Mouse (Mus musculus) gonadal fat pad, adult 2 months (tissue): Measurements from ENCODE around the gene Nav3. TPM values are rescaled to one million over a fixed set of nuclear protein-coding genes. Genes with fewer than 3 reads are reported as not detected.

Experiments
- DNase-seq: peaks from one replicate; pipeline ENCODE4 v3.0.0-alpha.2; 2012; ENCODE audit warnings: low read depth
- polyA plus RNA-seq: library from polyadenylated mRNA; depleted of rRNA; stranded (reverse); fragments of >200 nt; gene quantifications from 2 replicates; pipeline ENCODE4 v1.2.3, GENCODE M21; 2012

The Nav3 gene
- polyA plus RNA-seq, 1 experiment = 7.5 TPM

- no peak for DNase-seq
Measured at GRCm38 (mm10) chr10:109920607-109921187, 535.3 kb downstream of the Nav3 start.

GRCm38 (mm10) chr10:109919515-109919914 is 536.5 kb downstream of the Nav3 start:
- no peak for DNase-seq

DNA sequence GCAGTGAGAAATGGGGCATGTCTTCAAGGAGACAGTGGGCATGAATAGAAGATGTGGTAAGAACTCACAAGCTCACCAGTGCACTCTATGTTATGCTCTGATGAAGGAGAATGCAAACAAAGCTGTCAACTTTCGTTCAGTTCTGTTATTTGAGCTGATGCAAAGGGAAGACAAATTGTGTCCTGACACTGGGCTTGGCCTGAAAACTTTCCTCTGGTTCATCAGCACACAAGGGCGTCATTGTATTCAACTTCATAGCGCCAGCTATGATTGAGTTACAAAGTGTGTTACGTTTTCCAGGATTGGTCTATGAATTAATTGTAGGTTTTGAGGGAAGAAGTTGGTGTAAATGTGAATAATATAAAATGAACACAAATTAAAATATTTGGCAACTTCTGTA is 548.8 kb downstream of the Nav3 start:
- DNase-seq = no peak

DNA sequence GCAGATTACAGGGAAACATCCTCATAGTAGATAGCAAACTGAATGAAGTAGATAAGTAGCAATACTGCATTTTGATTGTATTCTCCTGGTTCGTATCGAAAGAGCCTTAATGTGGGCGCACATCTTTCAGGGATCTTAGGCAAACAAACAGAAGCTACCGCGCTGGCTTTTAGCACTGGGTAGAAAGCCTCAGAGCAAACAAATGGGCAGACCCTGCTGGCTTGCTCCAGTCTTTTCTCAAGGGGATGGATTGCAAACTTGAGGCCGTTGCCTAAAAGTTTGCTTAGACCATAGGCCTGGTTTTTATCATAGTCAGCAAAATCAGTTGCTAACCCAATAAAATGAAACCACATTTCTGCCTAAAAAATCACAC is 549.6 kb downstream of the Nav3 start:
- DNase-seq = no peak

DNA sequence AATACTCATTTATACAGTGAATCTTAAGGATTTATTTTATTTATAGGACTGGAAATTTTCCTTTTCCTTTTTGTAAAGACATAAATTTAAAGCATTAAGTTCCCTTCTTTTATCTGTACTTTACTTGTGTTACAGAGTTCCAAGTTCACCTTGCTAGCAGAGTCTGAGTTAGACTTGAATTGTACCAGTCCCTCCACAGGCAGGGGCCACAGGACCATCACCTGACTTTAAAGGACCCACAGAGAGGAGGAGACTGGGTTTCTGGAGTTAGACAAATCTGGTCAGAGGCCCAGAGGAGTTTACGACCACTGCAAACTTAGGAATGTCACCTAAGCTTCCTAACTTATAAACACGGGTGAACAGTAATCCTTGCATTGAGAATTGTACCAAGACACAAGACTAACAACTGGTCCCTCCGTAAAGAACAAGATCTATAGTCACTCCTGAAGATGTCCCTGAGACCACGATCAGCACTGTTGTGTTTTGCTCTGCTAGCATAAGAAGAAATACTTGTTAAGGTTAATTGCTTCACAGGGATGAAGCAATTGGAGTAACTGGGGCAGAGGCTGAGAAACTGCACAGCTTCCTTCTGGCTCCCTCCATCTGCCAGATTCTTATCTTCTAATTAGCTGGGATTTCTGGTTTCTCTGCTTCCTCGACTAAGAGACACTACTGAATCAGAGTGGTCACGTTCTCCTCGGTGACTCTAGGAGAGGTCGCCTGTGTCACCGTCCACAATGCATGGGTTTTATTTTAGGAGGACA is 550.2 kb downstream of the Nav3 start:
- peak; percentile 73 for DNase-seq

- DNase-seq = no peak
Measured at GRCm38 (mm10) chr10:109904841-109905240, 551.2 kb downstream of the Nav3 start.

DNA sequence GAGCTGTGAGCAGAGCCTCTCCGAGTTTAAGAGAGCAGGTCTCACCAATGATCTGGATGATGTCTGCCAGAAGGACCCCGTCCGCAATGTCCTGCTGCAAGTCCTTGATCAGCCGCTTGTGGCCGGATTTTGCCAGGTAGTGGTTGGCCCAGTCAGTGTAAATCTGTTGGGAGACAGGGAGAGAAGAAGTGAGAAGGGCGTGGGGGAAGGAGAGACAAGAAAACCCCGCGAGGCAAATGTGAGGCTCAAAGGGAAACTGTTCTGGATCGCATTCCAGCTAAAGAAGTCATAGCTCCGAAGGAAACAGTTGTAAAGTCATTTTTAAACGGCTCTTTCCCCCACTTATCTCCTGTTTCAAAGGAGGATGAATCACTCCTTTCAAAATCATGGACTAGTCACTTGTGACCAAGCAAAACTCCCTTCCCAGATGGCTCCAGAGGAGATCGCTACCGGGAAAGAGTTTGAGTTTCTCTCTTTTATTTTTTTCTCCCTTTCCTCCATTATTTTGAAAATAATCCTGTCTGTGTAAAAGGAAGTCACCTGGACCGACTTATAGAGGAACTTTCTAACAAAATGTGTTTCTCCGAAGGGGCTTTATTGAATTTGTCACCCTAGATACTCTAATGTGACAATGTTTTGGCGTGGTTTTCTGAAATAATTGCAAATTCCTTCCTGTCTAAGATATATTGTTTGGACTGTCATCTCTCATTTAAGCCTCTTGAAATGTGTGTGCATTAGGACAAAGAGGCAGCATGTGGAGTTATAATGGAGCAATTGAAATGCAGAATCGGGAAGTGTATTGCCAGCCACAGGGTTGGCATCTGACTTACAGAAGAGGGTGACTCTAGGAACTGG is 552.1 kb downstream of the Nav3 start:
- no peak for DNase-seq

DNA sequence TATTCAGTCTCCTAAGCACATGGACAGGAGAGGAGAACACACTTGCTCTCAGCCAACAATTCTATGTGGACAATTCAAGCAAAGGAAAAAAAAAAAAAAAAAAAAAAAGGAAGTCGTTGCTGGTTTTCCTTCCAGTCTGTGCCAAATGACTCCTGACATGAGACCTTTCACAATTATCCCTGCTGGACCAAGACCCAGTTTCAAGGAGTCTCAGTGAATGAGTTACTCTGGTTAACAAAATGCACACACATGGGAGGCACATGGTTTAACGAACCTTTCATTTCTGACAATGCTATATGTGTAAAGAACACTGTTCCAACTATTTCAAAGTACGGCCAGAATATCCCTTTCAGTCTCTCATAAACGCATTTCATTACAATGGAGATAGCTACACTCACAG is 552.8 kb downstream of the Nav3 start:
- no peak for DNase-seq

DNA sequence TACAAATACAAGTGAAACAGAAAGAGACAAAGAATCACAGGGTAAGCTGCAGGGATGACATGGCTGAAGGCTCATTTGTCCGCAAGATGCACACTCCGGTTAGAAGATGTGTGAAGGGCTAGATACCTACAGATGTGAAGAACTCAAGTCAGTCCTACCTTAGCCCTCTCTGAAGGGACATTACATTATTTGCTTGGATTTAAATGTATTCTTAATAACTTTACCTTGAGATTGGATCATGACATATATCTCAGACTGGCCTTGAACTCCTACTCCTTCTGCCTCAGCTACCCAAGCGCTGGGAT is 566.9 kb downstream of the Nav3 start:
- DNase-seq = no peak

- DNase-seq = peak; percentile 67
Measured at GRCm38 (mm10) chr10:109888355-109889170, 567.4 kb downstream of the Nav3 start.

GRCm38 (mm10) chr10:109887160-109887559 is 568.8 kb downstream of the Nav3 start:
- DNase-seq = peak; percentile 75

DNA sequence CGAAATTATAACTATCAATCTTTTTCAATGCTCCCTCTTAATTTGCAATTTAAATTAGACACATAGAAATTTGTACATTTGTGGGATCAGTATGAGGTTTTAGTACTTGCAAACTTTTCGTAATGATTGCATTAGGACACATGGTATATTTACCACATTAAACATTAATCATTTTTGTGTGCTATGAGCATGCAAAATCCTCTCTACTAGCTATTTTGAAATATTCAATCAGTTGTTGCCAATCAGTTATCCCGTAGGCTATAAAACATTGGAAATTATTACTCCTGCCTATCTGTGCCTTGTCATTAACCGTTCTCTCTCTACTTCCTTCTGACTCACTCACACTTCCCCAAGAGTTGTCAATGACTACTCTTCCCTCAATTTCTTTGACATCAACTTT is 579.9 kb downstream of the Nav3 start:
- DNase-seq = peak; percentile 65

DNA sequence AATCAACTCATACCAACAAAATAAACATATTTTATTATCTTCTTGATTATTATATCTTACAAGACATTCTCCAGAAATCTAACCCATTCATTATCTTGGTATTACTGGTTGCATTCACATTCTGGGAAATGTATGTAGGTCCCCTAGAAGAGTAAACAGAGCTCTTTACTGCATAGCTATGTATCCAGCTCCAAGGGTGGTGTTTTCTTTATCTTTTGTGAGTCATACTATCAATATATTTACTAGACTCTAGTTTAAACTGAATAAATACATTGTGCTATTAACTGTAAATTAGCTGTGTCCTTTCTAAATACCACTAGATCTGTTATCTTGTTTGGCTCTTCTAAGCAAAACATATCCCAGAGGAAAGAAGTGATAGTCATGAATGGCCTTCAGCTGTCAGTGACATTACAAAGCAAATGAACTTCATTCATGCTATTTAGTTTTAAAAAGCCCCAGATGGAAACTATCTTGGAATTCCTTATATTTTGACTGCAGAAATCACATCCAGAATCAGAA is 580.6 kb downstream of the Nav3 start:
- no peak for DNase-seq

DNA sequence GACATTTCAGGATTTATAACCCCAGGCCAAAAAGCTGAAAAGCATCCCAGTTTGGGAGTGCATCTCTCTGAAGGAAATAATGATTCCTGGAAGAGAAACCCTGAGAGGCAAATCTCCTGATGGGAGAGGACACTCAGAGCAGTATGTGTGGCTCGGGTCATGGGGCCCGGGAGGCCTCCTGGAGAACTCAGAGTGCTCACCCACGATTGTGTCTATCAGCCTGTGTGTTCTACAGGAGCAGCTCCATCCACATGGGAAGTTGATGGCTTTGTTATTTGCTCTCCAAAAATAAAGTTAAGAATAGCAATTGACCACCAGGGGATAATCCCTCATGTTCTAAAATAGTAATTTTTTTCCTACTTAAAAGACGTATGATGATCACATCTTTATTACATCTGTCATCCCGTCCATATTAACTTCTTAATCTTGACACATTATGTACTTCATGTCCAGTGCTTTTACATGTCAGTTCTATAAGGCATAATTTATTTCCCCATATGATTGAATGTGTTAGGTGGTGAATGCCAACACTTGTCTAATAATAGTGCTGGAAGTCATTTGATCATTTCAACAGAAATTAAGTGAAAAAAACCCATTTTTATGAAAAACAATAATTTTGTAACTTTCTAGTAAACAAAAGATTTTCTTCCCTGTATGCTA is 581.2 kb downstream of the Nav3 start:
- DNase-seq = no peak

DNA sequence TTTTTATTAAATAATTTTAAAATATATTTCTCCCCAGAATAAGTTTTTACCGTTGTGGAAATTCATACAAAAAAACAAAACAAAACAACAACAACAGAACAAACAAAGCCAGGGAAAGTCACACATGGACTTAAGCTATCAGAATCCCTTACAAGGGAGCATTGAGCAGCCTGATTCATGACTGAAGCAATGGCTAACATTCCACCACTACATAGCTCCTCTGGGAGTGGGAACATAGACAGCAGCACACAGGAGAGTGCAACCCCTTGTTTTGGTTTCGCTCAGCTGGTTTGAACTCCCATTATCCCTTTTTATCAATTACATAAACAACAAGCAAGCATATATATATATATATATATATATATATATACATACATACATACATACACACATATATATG is 589.9 kb downstream of the Nav3 start:
- no peak for DNase-seq

GRCm38 (mm10) chr10:109865391-109865790 is 590.6 kb downstream of the Nav3 start:
- DNase-seq = no peak

GRCm38 (mm10) chr10:109864708-109865107 is 591.3 kb downstream of the Nav3 start:
- no peak for DNase-seq

DNA sequence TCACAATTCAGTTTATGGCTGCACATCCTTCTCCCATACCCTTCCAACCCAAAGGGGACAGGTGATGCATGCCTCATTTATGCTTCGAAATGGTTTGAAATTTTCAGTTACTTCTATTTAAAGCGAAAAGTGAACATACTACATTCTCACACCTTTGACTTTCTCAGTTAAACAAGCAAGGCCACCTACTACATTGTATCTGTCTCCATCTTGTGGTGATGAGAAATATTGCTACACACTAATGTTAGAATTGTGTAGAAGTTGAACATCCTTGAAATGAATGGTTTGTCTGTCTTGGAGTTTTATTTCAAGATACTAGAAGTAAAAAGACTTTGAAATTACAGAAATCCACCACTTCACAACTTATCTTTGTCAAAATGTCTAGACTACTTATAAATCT is 594.7 kb downstream of the Nav3 start:
- no peak for DNase-seq

GRCm38 (mm10) chr10:109858568-109858967 is 597.4 kb downstream of the Nav3 start:
- DNase-seq = no peak

- DNase-seq = no peak
Measured at GRCm38 (mm10) chr10:109852392-109852791, 603.6 kb downstream of the Nav3 start.

GRCm38 (mm10) chr10:109847631-109848030 is 608.4 kb downstream of the Nav3 start:
- no peak for DNase-seq
